Mouse (Mus musculus) stomach, embryonic 15.5 days (tissue): ENCODE results near the gene Slfn14. TPM values are rescaled to one million over a fixed set of nuclear protein-coding genes. Genes with fewer than 3 reads are reported as not detected.

Source experiments
- ATAC-seq: fragments of 200-750 bp; cut with Nextera tagmentation; 2 replicates; pipeline ENCODE4 v1.8.0; 2017; ENCODE audit warnings: low read depth, moderate number of reproducible peaks, moderate TSS enrichment; ENCODE audit not compliant: insufficient read depth, low FRiP score
- H3K27ac ChIP-seq: fragments of 300-500 bp; sonication (generic); 2 replicates; pipeline ENCODE4 v1.5.1; 2015; ENCODE audit warnings: mild to moderate bottlenecking, inconsistent platforms
- H3K27me3 ChIP-seq: fragments of 300-500 bp; sonication (generic); replicated peaks from 2 replicates; pipeline ENCODE4 v1.6.1; 2015; ENCODE audit warnings: inconsistent platforms
- H3K36me3 ChIP-seq: fragments of 300-500 bp; sonication (generic); 2 replicates; pipeline ENCODE4 v1.6.1; 2015; ENCODE audit warnings: inconsistent platforms
- H3K4me1 ChIP-seq: fragments of 300-500 bp; sonication (generic); 2 replicates; pipeline ENCODE4 v1.6.1; 2015; ENCODE audit warnings: inconsistent platforms
- H3K4me2 ChIP-seq: fragments of 300-500 bp; sonication (generic); 2 replicates; pipeline ENCODE4 v1.6.1; 2015; ENCODE audit warnings: mild to moderate bottlenecking, inconsistent platforms
- H3K4me3 ChIP-seq: fragments of 300-500 bp; sonication (generic); replicated peaks from 2 replicates; pipeline ENCODE4 v1.5.1; 2015; ENCODE audit warnings: inconsistent platforms
- H3K9ac ChIP-seq: fragments of 300-500 bp; sonication (generic); 2 replicates; pipeline ENCODE4 v1.6.1; 2015; ENCODE audit warnings: inconsistent platforms
- H3K9me3 ChIP-seq: fragments of 300-500 bp; sonication (generic); 2 replicates; pipeline ENCODE4 v1.6.1; 2016; ENCODE audit warnings: inconsistent platforms
- WGBS: fragments of 180-500 bp; shearing (Covaris S2); methylation state at CpG from one replicate; pipeline ENCODE4 v1.1.7; 2015; 5-methylcytosine and 5-hydroxymethylcytosine counted together
- polyA plus RNA-seq: library from polyadenylated mRNA; unstranded; fragments of >200 nt; fragmentation: Nextera tagmentation; extraction: Ambion mirVana; gene quantifications from 2 replicates; pipeline ENCODE4 v1.2.1, GENCODE M21; 2015

Gene Slfn14
- polyA plus RNA-seq, 1 experiment from 2014 or later: 2.6 TPM

DNA sequence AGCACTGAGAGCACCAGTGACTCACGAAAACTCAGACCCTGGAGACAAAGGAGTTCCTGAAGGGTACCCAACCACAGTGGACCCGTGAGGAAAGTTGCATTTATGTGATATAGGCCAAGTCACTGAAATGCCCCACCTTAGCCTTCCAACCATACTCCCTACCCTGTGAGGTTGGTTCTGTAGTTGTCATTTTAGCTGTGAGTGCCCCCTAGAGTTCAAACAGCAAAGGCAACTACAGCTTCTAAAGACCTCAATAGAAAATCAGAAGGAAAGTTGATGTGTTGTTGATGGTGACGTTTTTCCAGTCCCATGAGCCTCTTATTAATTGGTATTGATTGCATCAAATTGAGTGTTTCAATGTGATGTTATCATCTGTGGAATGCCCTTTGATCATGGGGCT is 55.6 kb downstream of the Slfn14 start:
- ATAC-seq: no peak
- Histone ChIP-seq H3K4me1 (no peaks in the 10 kb centered on the region), H3K4me2 (no peak overlapping the region), H3K4me3 (no peak overlapping the region), H3K36me3 (no peaks in the 10 kb centered on the region), H3K27ac (no peak overlapping the region), H3K9me3 (no peaks in the 10 kb centered on the region), H3K9ac (no peak overlapping the region), H3K27me3 (no peaks in the 10 kb centered on the region)
- 67% methylated on average over 3 of the region's 3 CpGs for WGBS

GRCm38 (mm10) chr11:83227926-83228723 is 58.4 kb downstream of the Slfn14 start:
- H3K4me3 ChIP-seq: no peak overlapping the region
- no peaks in the 10 kb centered on the region for H3K36me3 ChIP-seq
- no peak overlapping the region for H3K9ac ChIP-seq
- no peak overlapping the region for H3K4me2 ChIP-seq
- WGBS: 79% methylated on average over 7 of the region's 7 CpGs
- no peak overlapping the region for H3K27ac ChIP-seq
- no peaks in the 10 kb centered on the region for H3K4me1 ChIP-seq
- H3K9me3 ChIP-seq: no peaks in the 10 kb centered on the region
- no peaks in the 10 kb centered on the region for H3K27me3 ChIP-seq
- ATAC-seq: no peak

- no peaks in the 10 kb centered on the region for H3K36me3 ChIP-seq
- H3K27me3 ChIP-seq: no peaks in the 10 kb centered on the region
- no peaks in the 10 kb centered on the region for H3K4me1 ChIP-seq
- ATAC-seq: no peak
- H3K9ac ChIP-seq: no peak overlapping the region
- H3K9me3 ChIP-seq: no peaks in the 10 kb centered on the region
- 0 out of 2 replicates have a peak overlapping the region, but pooled peaks have one; percentile 11 for H3K4me3 ChIP-seq
- H3K27ac ChIP-seq: no peak overlapping the region
- WGBS: 84% methylated on average over 9 of the region's 9 CpGs
- no peak overlapping the region for H3K4me2 ChIP-seq
These were observed 61.1 kb downstream of the Slfn14 start for GRCm38 (mm10) chr11:83225371-83225960.

Other genes with a start within 250 kb of the Slfn14 start
- gene Slfn2, start 221.6 kb downstream of the Slfn14 start, polyA plus RNA-seq: 8.4 and 9.2 TPM in 2 replicates
- 1.6 and 1.8 TPM in 2 replicates for gene Slfn1, start 169.9 kb downstream of the Slfn14 start, polyA plus RNA-seq
- gene Slfn4, start 111.5 kb downstream of the Slfn14 start, polyA plus RNA-seq: 0.73 and 0.76 TPM in 2 replicates
- gene Slfn3, start 95.4 kb downstream of the Slfn14 start, polyA plus RNA-seq: 0.53 and 0.88 TPM in 2 replicates
- gene Ap2b1, start 12.3 kb upstream of the Slfn14 start, polyA plus RNA-seq: 42.3 and 53.0 TPM in 2 replicates
- gene Pex12, start 15.9 kb upstream of the Slfn14 start, polyA plus RNA-seq: 14.0 TPM in 2 replicates
- gene Rasl10b, start 122.4 kb upstream of the Slfn14 start, polyA plus RNA-seq: 2.4 and 2.7 TPM in 2 replicates
- 0.08 TPM in 1 of 2 replicates, not detected in the other for gene Gas2l2, start 142.7 kb upstream of the Slfn14 start, polyA plus RNA-seq
- 0.72 and 1.1 TPM in 2 replicates for gene 1700020L24Rik, start 151.0 kb upstream of the Slfn14 start, polyA plus RNA-seq
- gene Mmp28, start 176.3 kb upstream of the Slfn14 start, polyA plus RNA-seq: 2.4 and 3.1 TPM in 2 replicates
- gene Taf15, start 186.4 kb upstream of the Slfn14 start, polyA plus RNA-seq: 13.4 and 14.9 TPM in 2 replicates
- not detected in 2 replicates for gene Heatr9, start 235.4 kb upstream of the Slfn14 start, polyA plus RNA-seq
- 1.6 and 1.7 TPM in 2 replicates for gene Ccl5, start 243.8 kb upstream of the Slfn14 start, polyA plus RNA-seq